ENCODE assay signal across 19 mouse cellular contexts in genomic region chr12:17069161-17069560, GRCm38 (mm10). TPM values are rescaled to one million over a fixed set of nuclear protein-coding genes. Genes with fewer than 3 reads are reported as not detected.
DNase-seq lines count a peak whose midpoint lies in the region; ATAC-seq and TF ChIP-seq lines count a peak whose summit lies in the region.
"Had no signal": no experiment of that assay in that cellular context is flagged by ENCODE, and none has a peak within 500 bp of the region (broad histone marks: within the 10 kb centered on the region; RNA-seq: fewer than 3 reads in every experiment).

No protein-coding gene starts in this region.

- no peak overlapping the region for H3K4me2 ChIP-seq in forebrain, embryonic 15.5 days (replicated peaks)
- no peak overlapping the region for H3K4me2 ChIP-seq in forebrain, embryonic 13.5 days
- H3K4me2 ChIP-seq: embryonic facial prominence, embryonic 12.5 days; forebrain, embryonic 12.5 days had no signal

- H3K27ac ChIP-seq in forebrain, embryonic 15.5 days (replicated peaks), result 0 out of 2 replicates have a peak overlapping the region, but pooled peaks have one; percentile 67
- no peak overlapping the region for H3K27ac ChIP-seq in forebrain, embryonic 13.5 days
- H3K27ac ChIP-seq in layer of hippocampus, adult 2 months, result peak overlapping the region; percentile 70; the same call in 1 of the 2 replicates
- H3K27ac ChIP-seq: embryonic facial prominence, embryonic 10.5 days; embryonic facial prominence, embryonic 12.5 days; forebrain, embryonic 12.5 days had no signal

- ATAC-seq in forebrain, embryonic 15.5 days (replicated peaks), result no peak
- ATAC-seq in forebrain, embryonic 13.5 days, result no peak
- ATAC-seq in frontal cortex, adult (ENCODE audit: low TSS enrichment), result peak; percentile 7; the same call in 1 of the 2 replicates

- no peaks in the 10 kb centered on the region for H3K27me3 ChIP-seq in forebrain, embryonic 15.5 days
- H3K27me3 ChIP-seq in forebrain, embryonic 13.5 days, result no peaks in the 10 kb centered on the region
- H3K27me3 ChIP-seq: forebrain, embryonic 12.5 days had no signal

- H3K9me3 ChIP-seq in forebrain, embryonic 15.5 days, result no peaks in the 10 kb centered on the region
- H3K9me3 ChIP-seq in forebrain, embryonic 13.5 days (replicated peaks), result no peaks in the 10 kb centered on the region
- H3K9me3 ChIP-seq: embryonic facial prominence, embryonic 10.5 days; embryonic facial prominence, embryonic 12.5 days; forebrain, embryonic 12.5 days had no signal

- 67% methylated on average over 5 of the region's 5 CpGs for WGBS in forebrain, embryonic 15.5 days
- 79% methylated on average over 5 of the region's 5 CpGs for WGBS in forebrain, embryonic 13.5 days

- H3K4me3 ChIP-seq in forebrain, embryonic 15.5 days, result no peak overlapping the region
- H3K4me3 ChIP-seq in forebrain, embryonic 13.5 days, result no peak overlapping the region
- no peak overlapping the region for H3K4me3 ChIP-seq in layer of hippocampus, adult 2 months
- H3K4me3 ChIP-seq: embryonic facial prominence, embryonic 10.5 days; embryonic facial prominence, embryonic 12.5 days; forebrain, embryonic 12.5 days had no signal

- H3K4me1 ChIP-seq in forebrain, embryonic 15.5 days, result peaks cover 15% of the 10 kb centered on the region
- H3K4me1 ChIP-seq in forebrain, embryonic 13.5 days, result peaks cover 17% of the 10 kb centered on the region
- H3K4me1 ChIP-seq: embryonic facial prominence, embryonic 10.5 days; embryonic facial prominence, embryonic 12.5 days had no signal

- H3K9ac ChIP-seq in forebrain, embryonic 15.5 days (replicated peaks), result no peak overlapping the region
- H3K9ac ChIP-seq in forebrain, embryonic 13.5 days, result no peak overlapping the region
- H3K9ac ChIP-seq: embryonic facial prominence, embryonic 12.5 days; forebrain, embryonic 12.5 days had no signal

- no peak for DNase-seq in frontal cortex, postnatal 25 days (ENCODE audit: low spot score in 2 of 2)
- DNase-seq in layer of hippocampus, adult 2 months (ENCODE audit: low spot score in 2 of 2), result no peak
- DNase-seq in layer of hippocampus, postnatal 10 days (ENCODE audit: low spot score in 2 of 2), result no peak
- peak; percentile 51 for DNase-seq in brain, adult 2 months (ENCODE audit: low read depth, low spot score)
- DNase-seq in gastrocnemius, adult 18-20 months (ENCODE audit: low spot score), result no peak
- DNase-seq: adrenal gland, adult 2 months; adrenal gland, postnatal 10 days; adrenal gland, postnatal 25 days; cerebellum, adult 11-12 months; cerebellum, adult 2 months; cerebellum, adult 9-10 months had no signal

- TF ChIP-seq CTCF in layer of hippocampus, adult 2 months (conservative IDR thresholded peaks at IDR 0.05), result no peak

- H3K36me3 ChIP-seq in forebrain, embryonic 15.5 days, result no peaks in the 10 kb centered on the region
- no peaks in the 10 kb centered on the region for H3K36me3 ChIP-seq in forebrain, embryonic 13.5 days (ENCODE audit: poor library complexity, severe bottlenecking)
- H3K36me3 ChIP-seq: embryonic facial prominence, embryonic 10.5 days; embryonic facial prominence, embryonic 12.5 days; forebrain, embryonic 12.5 days had no signal

RNA-seq across cellular contexts. Expression of gene 2410004P03Rik, which starts 57.6 kb away (rescaled TPM):
- 2.4 and 4.8 TPM in 2 replicates for polyA plus RNA-seq in forebrain, embryonic 15.5 days (2015; fragmentation: Nextera tagmentation; extraction: Ambion mirVana)
- polyA plus RNA-seq in forebrain, embryonic 13.5 days (2015; fragmentation: Nextera tagmentation; extraction: Ambion mirVana), result 1.3 and 2.9 TPM in 2 replicates
- total RNA-seq in layer of hippocampus, adult 2 months (2021), result under 1 TPM; 0.52 to 0.61 TPM
- 1 to 10 TPM; 2.6 to 3.5 TPM for total RNA-seq in layer of hippocampus, postnatal 10 days (2021)
- not detected for total RNA-seq in gastrocnemius, adult 18-20 months (2021)
- total RNA-seq: adrenal gland, adult 2 months; adrenal gland, postnatal 25 days; adrenal gland, postnatal 4 days; MEL had no signal
- polyA plus RNA-seq: adrenal gland, adult 2 months had no signal
